Mouse (Mus musculus): ENCODE results near the gene Clba1.

DNA sequence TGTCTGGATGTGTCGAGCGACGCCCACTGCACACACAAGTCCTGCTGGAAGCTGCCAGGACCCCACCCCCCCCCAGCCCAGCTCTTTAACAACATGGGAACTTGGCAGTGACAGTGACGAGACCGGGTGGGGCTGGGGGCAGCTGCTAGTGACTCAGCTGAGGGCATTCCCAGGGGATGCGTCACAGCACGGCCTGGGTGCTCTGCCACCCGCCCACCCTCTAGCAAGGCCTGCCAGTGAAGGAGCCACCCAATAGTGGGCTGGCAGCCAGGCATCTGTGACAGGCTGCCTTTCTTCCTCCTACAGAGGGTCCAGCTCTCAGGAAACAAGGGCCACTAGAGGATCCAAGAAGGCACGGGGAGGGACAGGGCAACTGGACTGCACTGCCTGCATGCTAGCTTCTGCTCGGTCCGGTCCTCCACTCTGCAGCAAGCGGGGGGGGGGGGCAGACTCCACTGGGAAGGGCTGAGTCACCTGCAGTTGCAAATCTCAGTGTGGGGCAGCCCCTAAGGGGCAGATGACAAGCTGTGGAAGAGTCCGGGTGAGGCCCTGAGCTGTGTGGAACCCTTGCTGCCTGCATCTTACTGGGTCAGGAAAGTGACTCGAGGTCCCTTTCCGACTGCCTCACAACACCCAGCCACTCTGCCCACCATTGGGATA lies 10.9 kb upstream of the Clba1 start:
- TF ChIP-seq CTCF (conservative IDR thresholded peaks at IDR 0.05; ENCODE audit: low read length) (no peak), NANOG (IDR thresholded peaks at IDR 0.05; ENCODE audit: borderline replicate concordance, low read length) (no peak)

Data from E14TG2a.4 (cell line).